In the genomic region with DNA sequence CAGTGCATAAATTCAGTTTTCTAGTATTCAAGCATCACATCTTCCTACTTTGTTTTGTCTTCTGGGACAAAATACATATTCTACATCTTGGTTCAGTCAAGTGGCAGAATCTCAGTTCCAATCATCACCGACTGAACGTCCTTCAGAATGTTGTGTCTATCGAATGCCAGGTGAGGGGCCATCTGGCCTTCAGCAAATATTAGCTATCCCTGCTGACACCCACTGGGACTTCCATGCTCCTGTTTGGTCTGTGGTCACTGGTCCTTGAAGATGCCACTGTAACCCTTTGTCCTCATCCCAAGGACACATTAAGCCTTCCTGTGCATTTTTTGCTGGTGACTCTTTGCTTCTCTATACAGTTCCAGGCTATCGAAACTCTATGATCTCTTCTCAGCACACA, we compare ENCODE assay signal across 21 mouse cellular contexts.
DNase-seq lines count a peak whose midpoint lies in the region; ATAC-seq and TF ChIP-seq lines count a peak whose summit lies in the region.
"Had no signal": no experiment of that assay in that cellular context is flagged by ENCODE, and none has a peak within 500 bp of the region (broad histone marks: within the 10 kb centered on the region; RNA-seq: fewer than 3 reads in every experiment).

No protein-coding gene starts in this region.

- no peak for ATAC-seq in midbrain, postnatal 0 days (ENCODE audit: low FRiP score)
- ATAC-seq in inflammation-experienced regulatory T-cells, adult 6 months = no peak
- ATAC-seq in heart, embryonic 12.5 days (ENCODE audit: insufficient number of reproducible peaks, low FRiP score) = no peak
- ATAC-seq: forebrain, embryonic 16.5 days; intestine, embryonic 16.5 days had no signal

- H3K4me1 ChIP-seq in midbrain, postnatal 0 days (ENCODE audit: insufficient read depth, low read length) = no peaks in the 10 kb centered on the region
- no peaks in the 10 kb centered on the region for H3K4me1 ChIP-seq in midbrain, embryonic 10.5 days
- H3K4me1 ChIP-seq in heart, embryonic 12.5 days (replicated peaks) = no peaks in the 10 kb centered on the region; the same call in 1 of the 2 replicates
- H3K4me1 ChIP-seq: embryonic facial prominence, embryonic 13.5 days; forebrain, embryonic 12.5 days; hindbrain, embryonic 13.5 days had no signal

- TF ChIP-seq CTCF in midbrain, postnatal 0 days (IDR thresholded peaks at IDR 0.05) = no peak

- 89% methylated on average over 4 of the region's 4 CpGs for WGBS in midbrain, postnatal 0 days
- 92% methylated on average over 4 of the region's 4 CpGs for WGBS in midbrain, embryonic 10.5 days
- WGBS in heart, embryonic 12.5 days = 85% methylated on average over 4 of the region's 4 CpGs

- no peak overlapping the region for H3K27ac ChIP-seq in midbrain, postnatal 0 days (ENCODE audit: low read depth, low read length)
- no peak overlapping the region for H3K27ac ChIP-seq in midbrain, embryonic 10.5 days (replicated peaks)
- no peak overlapping the region for H3K27ac ChIP-seq in heart, embryonic 12.5 days (ENCODE audit: poor library complexity, severe bottlenecking)
- H3K27ac ChIP-seq: embryonic facial prominence, embryonic 13.5 days; forebrain, embryonic 12.5 days; gastrocnemius, adult 2 months; hindbrain, embryonic 13.5 days had no signal

- H3K9me3 ChIP-seq in midbrain, postnatal 0 days (ENCODE audit: low read length) = no peaks in the 10 kb centered on the region
- no peaks in the 10 kb centered on the region for H3K9me3 ChIP-seq in midbrain, embryonic 10.5 days (replicated peaks)
- no peaks in the 10 kb centered on the region for H3K9me3 ChIP-seq in heart, embryonic 12.5 days (replicated peaks)
- H3K9me3 ChIP-seq: embryonic facial prominence, embryonic 13.5 days; forebrain, embryonic 12.5 days; G1E; hindbrain, embryonic 13.5 days had no signal

- H3K4me3 ChIP-seq in midbrain, postnatal 0 days (ENCODE audit: low read depth, low read length) = no peak overlapping the region
- no peak overlapping the region for H3K4me3 ChIP-seq in midbrain, embryonic 10.5 days
- no peak overlapping the region for H3K4me3 ChIP-seq in heart, embryonic 12.5 days
- H3K4me3 ChIP-seq: embryonic facial prominence, embryonic 13.5 days; forebrain, embryonic 12.5 days; gastrocnemius, adult 2 months; hindbrain, embryonic 13.5 days had no signal

- H3K27me3 ChIP-seq in midbrain, postnatal 0 days (ENCODE audit: insufficient read depth, low read length) = no peaks in the 10 kb centered on the region
- no peaks in the 10 kb centered on the region for H3K27me3 ChIP-seq in midbrain, embryonic 10.5 days (ENCODE audit: low read depth, poor library complexity, severe bottlenecking)
- H3K27me3 ChIP-seq in heart, embryonic 12.5 days (replicated peaks) = no peaks in the 10 kb centered on the region
- H3K27me3 ChIP-seq: embryonic facial prominence, embryonic 13.5 days; forebrain, embryonic 12.5 days; hindbrain, embryonic 13.5 days had no signal

- no peak overlapping the region for H3K4me2 ChIP-seq in midbrain, postnatal 0 days (ENCODE audit: low read depth, low read length, poor library complexity, severe bottlenecking)
- H3K4me2 ChIP-seq in heart, embryonic 12.5 days = no peak overlapping the region
- H3K4me2 ChIP-seq: embryonic facial prominence, embryonic 13.5 days; forebrain, embryonic 12.5 days; hindbrain, embryonic 13.5 days had no signal

- intact Hi-C loops in gastrocnemius, postnatal 14 days (cut with DNase I; ENCODE audit: low total_unique reads) = no loop called here

- no peaks in the 10 kb centered on the region for H3K36me3 ChIP-seq in midbrain, postnatal 0 days (ENCODE audit: insufficient read depth, low read length)
- H3K36me3 ChIP-seq in midbrain, embryonic 10.5 days = no peaks in the 10 kb centered on the region
- no peaks in the 10 kb centered on the region for H3K36me3 ChIP-seq in heart, embryonic 12.5 days
- H3K36me3 ChIP-seq: embryonic facial prominence, embryonic 13.5 days; forebrain, embryonic 12.5 days; G1E; hindbrain, embryonic 13.5 days had no signal

- DNase-seq in midbrain, postnatal 0 days (ENCODE audit: low spot score) = peak; percentile 5
- DNase-seq in midbrain, embryonic 10.5 days (ENCODE audit: low spot score) = no peak
- DNase-seq in cerebellum, adult 18-20 months = peak; percentile 37 to 46
- peak; percentile 55 for DNase-seq in cerebellum, adult 9-11 months
- peak; percentile 38 to 39 for DNase-seq in cerebellum, postnatal 36 days
- no peak for DNase-seq in gastrocnemius, postnatal 14 days
- DNase-seq: adrenal gland, postnatal 10 days; gastrocnemius, adult 2 months; gastrocnemius, postnatal 36 days; heart, adult 11 months; heart, postnatal 10 days; heart, postnatal 4 days; kidney, adult 8-10 months had no signal

- no peak overlapping the region for H3K9ac ChIP-seq in midbrain, postnatal 0 days (replicated peaks; ENCODE audit: low read length, poor library complexity, severe bottlenecking)
- no peak overlapping the region for H3K9ac ChIP-seq in heart, embryonic 12.5 days
- H3K9ac ChIP-seq: embryonic facial prominence, embryonic 13.5 days; forebrain, embryonic 12.5 days; hindbrain, embryonic 13.5 days had no signal

Comparison
In these comparisons a context has a peak if more than half of its experiments do, and no peak if none do; other contexts are left out.
1. DNase-seq: peak in midbrain, postnatal 0 days (single experiment), cerebellum, adult 18-20 months (2 of 2), cerebellum, adult 9-11 months (single experiment) and cerebellum, postnatal 36 days (2 of 2); none in midbrain, embryonic 10.5 days (single experiment) and gastrocnemius, postnatal 14 days (single experiment).